Mouse (Mus musculus) gonadal fat pad, adult 2 months (tissue): ENCODE data around the gene Cdh20. TPM values are rescaled to one million over a fixed set of nuclear protein-coding genes. Genes with fewer than 3 reads are reported as not detected.

Experiments
- DNase-seq: peaks from one replicate; pipeline ENCODE4 v3.0.0-alpha.2; 2012; ENCODE audit warnings: low read depth
- polyA plus RNA-seq: library from polyadenylated mRNA; depleted of rRNA; stranded (reverse); fragments of >200 nt; gene quantifications from 2 replicates; pipeline ENCODE4 v1.2.3, GENCODE M21; 2012

Gene Cdh20
- polyA plus RNA-seq, 1 experiment, result not detected

GRCm38 (mm10) chr1:105041668-105042067 lies 273.3 kb downstream of the Cdh20 start:
- DNase-seq, result no peak
